Comparison of ENCODE assay signal across 9 mouse cellular contexts in genomic region chr5:134454421-134454820, GRCm38 (mm10). TPM values are rescaled to one million over a fixed set of nuclear protein-coding genes. Genes with fewer than 3 reads are reported as not detected.
DNase-seq lines count a peak whose midpoint lies in the region; ATAC-seq and TF ChIP-seq lines count a peak whose summit lies in the region.
"Had no signal": no experiment of that assay in that cellular context is flagged by ENCODE, and none has a peak within 500 bp of the region (broad histone marks: within the 10 kb centered on the region; RNA-seq: fewer than 3 reads in every experiment).

No protein-coding gene starts in this region.

- ATAC-seq in heart, postnatal 0 days (ENCODE audit: insufficient read depth, low read depth), result no peak
- ATAC-seq in monocyte, adult 5-6 weeks (replicated peaks; ENCODE audit: insufficient number of reproducible peaks, low FRiP score, low TSS enrichment, poor library complexity, severe bottlenecking), result no peak

- H3K4me1 ChIP-seq in heart, postnatal 0 days (ENCODE audit: control insufficient read depth, insufficient read depth), result peaks cover 14% of the 10 kb centered on the region
- H3K4me1 ChIP-seq in midbrain, embryonic 10.5 days, result peaks cover 30% of the 10 kb centered on the region

- TF ChIP-seq CTCF in gastrocnemius, adult 2 months (IDR thresholded peaks at IDR 0.05), result no peak
- TF ChIP-seq CTCF in heart, postnatal 0 days (IDR thresholded peaks at IDR 0.05; ENCODE audit: low read depth), result no peak

- H3K4me3 ChIP-seq in gastrocnemius, adult 2 months, result peak overlapping the region; percentile 88
- H3K4me3 ChIP-seq in heart, postnatal 0 days (ENCODE audit: low read depth, low read length), result peak overlapping the region; percentile 72; the same call in 1 of the 2 replicates
- peak overlapping the region; percentile 86 for H3K4me3 ChIP-seq in midbrain, embryonic 10.5 days

- intact Hi-C loops in gastrocnemius, adult 2 months (cut with DNase I), result no loop called here

- H3K27ac ChIP-seq in gastrocnemius, adult 2 months, result peak overlapping the region; percentile 74
- peak overlapping the region; percentile 90; the same call in 1 of the 2 replicates for H3K27ac ChIP-seq in heart, postnatal 0 days (ENCODE audit: low read depth)
- peak overlapping the region; percentile 98 for H3K27ac ChIP-seq in midbrain, embryonic 10.5 days (replicated peaks)

- no peaks in the 10 kb centered on the region for H3K36me3 ChIP-seq in heart, postnatal 0 days (replicated peaks; ENCODE audit: control insufficient read depth, insufficient read depth, low read length)
- H3K36me3 ChIP-seq in midbrain, embryonic 10.5 days, result peaks cover 52% of the 10 kb centered on the region

- H3K9me3 ChIP-seq in heart, postnatal 0 days (replicated peaks; ENCODE audit: control insufficient read depth, low read length), result no peaks in the 10 kb centered on the region
- H3K9me3 ChIP-seq in midbrain, embryonic 10.5 days (replicated peaks), result peaks cover 26% of the 10 kb centered on the region

- no peak for TF ChIP-seq EP300 in heart, postnatal 0 days (IDR thresholded peaks at IDR 0.05; ENCODE audit: low read depth)

- H3K4me2 ChIP-seq in heart, postnatal 0 days (ENCODE audit: low read depth, low read length), result peak overlapping the region; percentile 83

- peak; percentile 23 for DNase-seq in gastrocnemius, adult 2 months
- DNase-seq in gastrocnemius, adult 18-20 months (ENCODE audit: low spot score), result no peak
- DNase-seq in brain, adult 2 months (ENCODE audit: low read depth, low spot score), result peak; percentile 53
- DNase-seq in heart, postnatal 0 days (ENCODE audit: low spot score), result no peak
- no peak for DNase-seq in midbrain, embryonic 10.5 days (ENCODE audit: low spot score)
- DNase-seq in B cell, adult 2 months, result no peak
- DNase-seq in gastrocnemius, postnatal 4 days (ENCODE audit: low spot score in 2 of 2), result no peak
- DNase-seq: cerebellum, adult 8-10 months had no signal

- peak overlapping the region; percentile 90; the same call in 1 of the 2 replicates for H3K9ac ChIP-seq in heart, postnatal 0 days (replicated peaks; ENCODE audit: low read depth, low read length)

- 21% methylated on average over 9 of the region's 9 CpGs for WGBS in heart, postnatal 0 days
- WGBS in midbrain, embryonic 10.5 days, result 78% methylated on average over 9 of the region's 9 CpGs

- no peaks in the 10 kb centered on the region for H3K27me3 ChIP-seq in heart, postnatal 0 days (ENCODE audit: control insufficient read depth, insufficient read depth, low read length)
- no peaks in the 10 kb centered on the region for H3K27me3 ChIP-seq in midbrain, embryonic 10.5 days (ENCODE audit: low read depth, poor library complexity, severe bottlenecking)

RNA-seq across cellular contexts. Expression of gene Gtf2ird1, which starts 2.1 kb away (rescaled TPM):
- 10 to 100 TPM; 14.6 to 21.5 TPM for total RNA-seq in gastrocnemius, adult 2 months (2021)
- total RNA-seq in gastrocnemius, adult 18-20 months (2021), result 10 to 100 TPM; 10.9 to 19.9 TPM
- total RNA-seq in heart, postnatal 0 days (2014; rRNA removed; ENCODE audit: low replicate concordance), result 28.8 and 63.7 TPM in 2 replicates
- polyA plus RNA-seq in heart, postnatal 0 days (2015; fragmentation: Nextera tagmentation; extraction: Ambion mirVana), result 20.5 and 27.7 TPM in 2 replicates
- polyA plus RNA-seq in midbrain, embryonic 10.5 days (2016; fragmentation: Nextera tagmentation; extraction: Ambion mirVana), result 96.4 and 109 TPM in 2 replicates
- 2.0 to 2.8 TPM (median 2.4 TPM) in 3 replicates for total RNA-seq in monocyte, adult 5-6 weeks (2017)
- total RNA-seq in gastrocnemius, postnatal 4 days (2021), result 10 to 100 TPM; 50.0 to 57.8 TPM

Comparison
In these comparisons a context has a peak if more than half of its experiments do, and no peak if none do; other contexts are left out.
1. DNase-seq: peak in gastrocnemius, adult 2 months (single experiment) and brain, adult 2 months (single experiment); none in gastrocnemius, adult 18-20 months (single experiment), heart, postnatal 0 days (single experiment), midbrain, embryonic 10.5 days (single experiment), B cell, adult 2 months (0 of 2) and gastrocnemius, postnatal 4 days (0 of 2).
2. Peak in every context shown above with its lines, with median percentiles within 50 percentile points of each other: H3K27ac ChIP-seq and H3K4me3 ChIP-seq.